21 mouse cellular contexts compared by ENCODE assay signal in the genomic region with DNA sequence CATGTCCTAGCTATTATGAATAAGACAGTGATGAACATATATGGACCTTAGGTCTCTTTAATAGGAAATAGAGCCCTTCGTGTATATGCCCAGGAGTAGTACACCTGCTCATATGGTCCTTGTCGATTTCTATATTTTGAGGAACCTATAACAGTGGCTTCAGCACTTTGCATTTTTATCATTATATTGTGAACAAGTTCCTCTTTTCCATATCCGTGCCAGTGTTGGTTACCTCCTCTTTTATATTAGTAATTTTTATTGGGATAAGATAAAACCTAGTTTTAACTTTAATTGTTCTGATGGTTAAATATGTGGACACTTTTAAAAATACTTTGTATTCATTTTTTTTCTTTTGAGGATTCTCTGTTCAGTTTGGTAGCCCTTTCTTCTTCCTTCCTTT.
DNase-seq lines count a peak whose midpoint lies in the region; ATAC-seq and TF ChIP-seq lines count a peak whose summit lies in the region.
"Had no signal": no experiment of that assay in that cellular context is flagged by ENCODE, and none has a peak within 500 bp of the region (broad histone marks: within the 10 kb centered on the region; RNA-seq: fewer than 3 reads in every experiment).

No protein-coding gene starts in this region.

- H3K9me3 ChIP-seq in MEL (replicated peaks; ENCODE audit: insufficient read depth, low read length) = no peaks in the 10 kb centered on the region
- H3K9me3 ChIP-seq in forebrain, embryonic 15.5 days = no peaks in the 10 kb centered on the region
- H3K9me3 ChIP-seq: G1E had no signal

- TF ChIP-seq RAD21 in MEL (IDR thresholded peaks at IDR 0.05; ENCODE audit: low read depth, low read length) = no peak

- H3K4me3 ChIP-seq in MEL (ENCODE audit: control insufficient read depth in 1 of 2, insufficient read depth in 1 of 2, low read depth in 2 of 2, low read length in 2 of 2) = no peak overlapping the region
- no peak overlapping the region for H3K4me3 ChIP-seq in forebrain, embryonic 15.5 days

- WGBS in forebrain, embryonic 15.5 days = 93% methylated on average over 3 of the region's 3 CpGs

- peaks cover 0 to 45% of the 10 kb centered on the region in 2 experiments; a peak in 2 of 4 replicates for H3K36me3 ChIP-seq in MEL (ENCODE audit: control insufficient read depth in 1 of 2, insufficient read depth in 2 of 2, low read length in 2 of 2)
- H3K36me3 ChIP-seq in forebrain, embryonic 15.5 days = no peaks in the 10 kb centered on the region
- H3K36me3 ChIP-seq: G1E had no signal

- TF ChIP-seq POLR2A in MEL (IDR thresholded peaks at IDR 0.05; ENCODE audit: control insufficient read depth in 1 of 2, insufficient read depth in 1 of 2, low read depth in 1 of 2, low read length in 2 of 2, poor library complexity in 1 of 2) = no peak

- H3K27me3 ChIP-seq in MEL (ENCODE audit: control insufficient read depth in 1 of 2, insufficient read depth in 2 of 2, low read length in 2 of 2) = no peaks in the 10 kb centered on the region
- H3K27me3 ChIP-seq in forebrain, embryonic 15.5 days = no peaks in the 10 kb centered on the region
- H3K27me3 ChIP-seq: CH12.LX had no signal

- TF ChIP-seq EP300 in MEL (IDR thresholded peaks at IDR 0.05; ENCODE audit: low read depth in 1 of 2, low read length in 2 of 2) = peak; percentile 65 to 88

- DNase-seq in MEL (ENCODE audit: low read depth, low spot score) = peak; percentile 73
- peak; percentile 44 for DNase-seq in MEL-GATA-1-ER (ENCODE audit: extremely low read depth, low read depth)
- DNase-seq in cerebellum, postnatal 4 days (ENCODE audit: low spot score in 2 of 2) = no peak
- DNase-seq: adrenal gland, adult 2 months; adrenal gland, adult 8-10 months; adrenal gland, postnatal 10 days; adrenal gland, postnatal 14 days; adrenal gland, postnatal 25 days; adrenal gland, postnatal 36 days; B cell, adult 2 months; cerebellum, adult 11 months; cerebellum, adult 11-12 months; cerebellum, adult 18-20 months; cerebellum, adult 2 months; cerebellum, adult 8-10 months had no signal

- no peaks in the 10 kb centered on the region for H3K79me2 ChIP-seq in MEL (ENCODE audit: control insufficient read depth, insufficient read depth, low read length, poor library complexity)

- H3K27ac ChIP-seq in MEL (ENCODE audit: control insufficient read depth, low read depth, low read length) = no peak overlapping the region
- no peak overlapping the region for H3K27ac ChIP-seq in forebrain, embryonic 15.5 days (replicated peaks)

- peaks cover 30 to 31% of the 10 kb centered on the region in 2 experiments for H3K4me1 ChIP-seq in MEL (ENCODE audit: control insufficient read depth in 1 of 2, insufficient read depth in 2 of 2, low read length in 2 of 2)
- H3K4me1 ChIP-seq in forebrain, embryonic 15.5 days = no peaks in the 10 kb centered on the region

- no peak for TF ChIP-seq CTCF in MEL (IDR thresholded peaks at IDR 0.05 in 2 of 3, conservative IDR thresholded peaks at IDR 0.05 in 1 of 3; ENCODE audit: control insufficient read depth in 1 of 3, insufficient read depth in 1 of 3, low read depth in 2 of 3, low read length in 3 of 3, poor library complexity in 1 of 3, severe bottlenecking in 1 of 3)

- H3K9ac ChIP-seq in MEL (ENCODE audit: control insufficient read depth, low read depth, low read length, poor library complexity, severe bottlenecking) = no peak overlapping the region
- no peak overlapping the region for H3K9ac ChIP-seq in forebrain, embryonic 15.5 days (replicated peaks)

- H3K4me2 ChIP-seq in forebrain, embryonic 15.5 days (replicated peaks) = no peak overlapping the region

- ATAC-seq in forebrain, embryonic 15.5 days (replicated peaks) = no peak
- ATAC-seq: activated CD4-positive, CD25-positive, alpha-beta regulatory T cell, adult 4 months; CD4-positive, CD25-positive, alpha-beta regulatory T cell, adult 4 months; Patski had no signal

TF ChIP-seq in MEL, 35 proteins besides CTCF, POLR2A, EP300 and RAD21:
- TF ChIP-seq CHD2 (IDR thresholded peaks at IDR 0.05; ENCODE audit: low read length) = no peak
- peak; percentile 51; the same call in 1 of the 2 replicates for TF ChIP-seq TCF12 (IDR thresholded peaks at IDR 0.05; ENCODE audit: low read depth, low read length)
- no peak for TF ChIP-seq MEF2A (IDR thresholded peaks at IDR 0.05; ENCODE audit: extremely low read depth, insufficient replicate concordance, low read depth, low read length, poor library complexity, severe bottlenecking)
- no peak for TF ChIP-seq SMC3 (IDR thresholded peaks at IDR 0.05; ENCODE audit: low read depth, low read length)
- no peak for TF ChIP-seq SIN3A (IDR thresholded peaks at IDR 0.05; ENCODE audit: low read length)
- TF ChIP-seq RCOR1 (IDR thresholded peaks at IDR 0.05; ENCODE audit: low read depth, low read length) = peak; percentile 54; the same call in 1 of the 2 replicates
- peak; percentile 34; the same call in 1 of the 2 replicates for TF ChIP-seq ETS1 (IDR thresholded peaks at IDR 0.05; ENCODE audit: low read depth, low read length)
- TF ChIP-seq JUND (IDR thresholded peaks at IDR 0.05; ENCODE audit: low read depth, low read length) = no peak
- no peak for TF ChIP-seq MAZ (IDR thresholded peaks at IDR 0.05; ENCODE audit: low read depth, low read length)
- no peak for TF ChIP-seq USF1 (IDR thresholded peaks at IDR 0.05; ENCODE audit: low read depth, low read length)
- no peak for TF ChIP-seq POLR2AphosphoS5 (IDR thresholded peaks at IDR 0.05; ENCODE audit: borderline replicate concordance, low read depth, low read length)
- TF ChIP-seq CHD1 (IDR thresholded peaks at IDR 0.05; ENCODE audit: low read depth, low read length) = no peak
- no peak for TF ChIP-seq POLR2AphosphoS2 (IDR thresholded peaks at IDR 0.05; ENCODE audit: low read length)
- peak; percentile 60 for TF ChIP-seq GATA1 (IDR thresholded peaks at IDR 0.05; ENCODE audit: low read depth, low read length)
- TF ChIP-seq TAL1 (IDR thresholded peaks at IDR 0.05; ENCODE audit: low read length) = no peak
- TF ChIP-seq GABPA (IDR thresholded peaks at IDR 0.05; ENCODE audit: low read depth, low read length) = no peak
- no peak for TF ChIP-seq NRF1 (IDR thresholded peaks at IDR 0.05; ENCODE audit: insufficient read depth, low read depth, low read length, poor library complexity, severe bottlenecking)
TF ChIP-seq in MEL: peak in this region for 4.

Comparison
In these comparisons a context has a peak if more than half of its experiments do, and no peak if none do; other contexts are left out.
1. DNase-seq: peak in MEL (single experiment) and MEL-GATA-1-ER (single experiment); none in cerebellum, postnatal 4 days (0 of 2).